Mouse (Mus musculus) limb, embryonic 15.5 days (tissue): Measurements from ENCODE around the gene Pglyrp1. TPM values are rescaled to one million over a fixed set of nuclear protein-coding genes. Genes with fewer than 3 reads are reported as not detected.

Experiments
- ATAC-seq: fragments of 200-750 bp; cut with Nextera tagmentation; 2 replicates; pipeline ENCODE4 v1.8.0; 2017; ENCODE audit warnings: low read depth, moderate TSS enrichment; ENCODE audit not compliant: insufficient number of reproducible peaks, low FRiP score, low TSS enrichment
- H3K27ac ChIP-seq: fragments of 300-500 bp; sonication (generic); 2 replicates; pipeline ENCODE4 v1.5.1; 2015; ENCODE audit warnings: moderate library complexity, mild to moderate bottlenecking, inconsistent platforms
- H3K27me3 ChIP-seq: fragments of 300-500 bp; sonication (generic); 2 replicates; pipeline ENCODE4 v1.6.1; 2015; ENCODE audit warnings: inconsistent platforms
- H3K36me3 ChIP-seq: fragments of 300-500 bp; sonication (generic); 2 replicates; pipeline ENCODE4 v1.6.1; 2015; ENCODE audit warnings: inconsistent platforms
- H3K4me1 ChIP-seq: fragments of 300-500 bp; sonication (generic); 2 replicates; pipeline ENCODE4 v1.6.1; 2015; ENCODE audit warnings: inconsistent platforms
- H3K4me2 ChIP-seq: fragments of 300-500 bp; sonication (generic); 2 replicates; pipeline ENCODE4 v1.6.1; 2015; ENCODE audit warnings: mild to moderate bottlenecking, inconsistent platforms
- H3K4me3 ChIP-seq: fragments of 300-500 bp; sonication (generic); 2 replicates; pipeline ENCODE4 v1.5.1; 2015; ENCODE audit warnings: mild to moderate bottlenecking, inconsistent platforms
- H3K9ac ChIP-seq: fragments of 300-500 bp; sonication (generic); 2 replicates; pipeline ENCODE4 v1.6.1; 2015; ENCODE audit warnings: inconsistent platforms
- H3K9me3 ChIP-seq: fragments of 300-500 bp; sonication (generic); 2 replicates; pipeline ENCODE4 v1.6.1; 2016; ENCODE audit warnings: inconsistent platforms
- WGBS: fragments of 180-500 bp; shearing (Covaris S2); methylation state at CpG from one replicate; pipeline ENCODE4 v1.1.7; 2015; 5-methylcytosine and 5-hydroxymethylcytosine counted together
- polyA plus RNA-seq: library from polyadenylated mRNA; unstranded; fragments of >200 nt; fragmentation: Nextera tagmentation; extraction: Ambion mirVana; gene quantifications from 2 replicates; pipeline ENCODE4 v1.2.1, GENCODE M21; 2015

Pglyrp1 gene
- polyA plus RNA-seq, 1 experiment from 2014 or later = 3.2 TPM

GRCm38 (mm10) chr7:18917931-18918330, 46.8 kb downstream of the Pglyrp1 start:
- 54% methylated on average over 3 of the region's 3 CpGs for WGBS
- H3K4me3 ChIP-seq = no peak overlapping the region
- no peak for ATAC-seq

GRCm38 (mm10) chr7:18921069-18921468, 49.9 kb downstream of the Pglyrp1 start:
- Histone ChIP-seq H3K4me1 (peaks cover 12% of the 10 kb centered on the region), H3K4me2 (no peak overlapping the region), H3K9me3 (no peaks in the 10 kb centered on the region), H3K36me3 (no peaks in the 10 kb centered on the region), H3K4me3 (no peak overlapping the region; the same call in 1 of the 2 replicates), H3K9ac (no peak overlapping the region), H3K27me3 (peaks cover 54% of the 10 kb centered on the region), H3K27ac (no peak overlapping the region)
- 2% methylated on average over 12 of the region's 12 CpGs for WGBS
- ATAC-seq = no peak

More at GRCm38 (mm10) chr7:18917931-18918330, 46.8 kb downstream of the Pglyrp1 start:
- H3K4me1 ChIP-seq = 0 out of 2 replicates have a peak, but pooled peaks cover 2% of the 10 kb centered on the region
- H3K27ac ChIP-seq = no peak overlapping the region
- H3K36me3 ChIP-seq = no peaks in the 10 kb centered on the region
- peaks cover 25% of the 10 kb centered on the region for H3K27me3 ChIP-seq
- H3K9me3 ChIP-seq = no peaks in the 10 kb centered on the region
- H3K4me2 ChIP-seq = no peak overlapping the region
- H3K9ac ChIP-seq = no peak overlapping the region

GRCm38 (mm10) chr7:18922807-18923206, 51.7 kb downstream of the Pglyrp1 start:
- Histone ChIP-seq H3K36me3 (no peaks in the 10 kb centered on the region), H3K9me3 (no peaks in the 10 kb centered on the region), H3K27me3 (peaks cover 72% of the 10 kb centered on the region), H3K4me2 (no peak overlapping the region), H3K4me1 (peaks cover 15% of the 10 kb centered on the region), H3K27ac (no peak overlapping the region), H3K4me3 (no peak overlapping the region), H3K9ac (no peak overlapping the region)
- WGBS = 55% methylated on average over 5 of the region's 5 CpGs
- no peak for ATAC-seq

GRCm38 (mm10) chr7:18923267-18923666, 52.1 kb downstream of the Pglyrp1 start:
- peaks cover 15% of the 10 kb centered on the region for H3K4me1 ChIP-seq
- no peak for ATAC-seq
- H3K4me3 ChIP-seq = no peak overlapping the region
- no peaks in the 10 kb centered on the region for H3K36me3 ChIP-seq
- H3K4me2 ChIP-seq = no peak overlapping the region
- 76% methylated on average over 11 of the region's 11 CpGs for WGBS
- H3K9ac ChIP-seq = no peak overlapping the region
- H3K27me3 ChIP-seq = peaks cover 76% of the 10 kb centered on the region
- H3K9me3 ChIP-seq = no peaks in the 10 kb centered on the region
- no peak overlapping the region for H3K27ac ChIP-seq

- Histone ChIP-seq H3K9me3 (no peaks in the 10 kb centered on the region), H3K4me2 (no peak overlapping the region), H3K4me1 (peaks cover 15% of the 10 kb centered on the region), H3K27ac (no peak overlapping the region), H3K4me3 (no peak overlapping the region), H3K36me3 (no peaks in the 10 kb centered on the region), H3K27me3 (peaks cover 79% of the 10 kb centered on the region), H3K9ac (no peak overlapping the region)
- ATAC-seq = no peak
- WGBS = 29% methylated on average over 4 of the region's 4 CpGs
Measured at GRCm38 (mm10) chr7:18923711-18924191, 52.6 kb downstream of the Pglyrp1 start.

- no peak for ATAC-seq
- Histone ChIP-seq H3K27ac (no peak overlapping the region), H3K36me3 (no peaks in the 10 kb centered on the region), H3K4me2 (no peak overlapping the region), H3K9me3 (no peaks in the 10 kb centered on the region), H3K9ac (no peak overlapping the region), H3K4me1 (peaks cover 15% of the 10 kb centered on the region), H3K27me3 (peaks cover 79% of the 10 kb centered on the region), H3K4me3 (no peak overlapping the region)
- 16% methylated on average over 8 of the region's 8 CpGs for WGBS
Measured at GRCm38 (mm10) chr7:18924321-18924720, 53.2 kb downstream of the Pglyrp1 start.

- H3K27me3 ChIP-seq = peaks cover 78% of the 10 kb centered on the region
- 1% methylated on average over 27 of the region's 45 CpGs for WGBS
- no peaks in the 10 kb centered on the region for H3K36me3 ChIP-seq
Measured at GRCm38 (mm10) chr7:18925162-18925938, 54.2 kb downstream of the Pglyrp1 start, which contains the start of gene Nova2. Nova2 (plus strand) TSS chr7:18925888.

GRCm38 (mm10) chr7:18926041-18926790, 55.1 kb downstream of the Pglyrp1 start:
- Histone ChIP-seq H3K4me2 (peak overlapping the region; percentile 86), H3K27me3 (peaks cover 70% of the 10 kb centered on the region), H3K9me3 (no peaks in the 10 kb centered on the region), H3K27ac (no peak overlapping the region), H3K4me1 (peaks cover 13% of the 10 kb centered on the region), H3K4me3 (peak overlapping the region; percentile 48), H3K9ac (peak overlapping the region; percentile 47), H3K36me3 (no peaks in the 10 kb centered on the region)
- no peak for ATAC-seq
- 3% methylated on average over 26 of the region's 42 CpGs for WGBS

More at GRCm38 (mm10) chr7:18925162-18925938, 54.2 kb downstream of the Pglyrp1 start, which contains the start of gene Nova2:
- H3K9ac ChIP-seq = peak within 1 kb of the TSS; percentile 47
- peak; percentile 63 for ATAC-seq
- no peak within 1 kb of the TSS for H3K27ac ChIP-seq
- H3K9me3 ChIP-seq = no peaks in the 10 kb centered on the region
- peaks cover 15% of the 10 kb centered on the region for H3K4me1 ChIP-seq
- H3K4me3 ChIP-seq = peak within 1 kb of the TSS; percentile 48
- H3K4me2 ChIP-seq = peak within 1 kb of the TSS; percentile 86

- H3K27me3 ChIP-seq = peaks cover 67% of the 10 kb centered on the region
- H3K4me2 ChIP-seq = no peak overlapping the region
- no peaks in the 10 kb centered on the region for H3K36me3 ChIP-seq
- H3K9ac ChIP-seq = no peak overlapping the region
- WGBS = 52% methylated on average over 6 of the region's 6 CpGs
- no peak overlapping the region for H3K27ac ChIP-seq
- H3K9me3 ChIP-seq = no peaks in the 10 kb centered on the region
- peaks cover 13% of the 10 kb centered on the region for H3K4me1 ChIP-seq
- H3K4me3 ChIP-seq = peak overlapping the region; percentile 48
- no peak for ATAC-seq
Measured at GRCm38 (mm10) chr7:18926911-18927310, 55.8 kb downstream of the Pglyrp1 start.

- Histone ChIP-seq H3K36me3 (no peaks in the 10 kb centered on the region), H3K27me3 (peaks cover 62% of the 10 kb centered on the region), H3K4me3 (no peak overlapping the region), H3K4me1 (peaks cover 13% of the 10 kb centered on the region), H3K9ac (no peak overlapping the region), H3K4me2 (no peak overlapping the region), H3K27ac (no peak overlapping the region), H3K9me3 (no peaks in the 10 kb centered on the region)
- 22% methylated on average over 3 of the region's 3 CpGs for WGBS
- ATAC-seq = no peak
Measured at GRCm38 (mm10) chr7:18927759-18928158, 56.6 kb downstream of the Pglyrp1 start.
